Mouse (Mus musculus) embryonic facial prominence, embryonic 11.5 days (tissue): ENCODE data around the gene Ucp3. TPM values are rescaled to one million over a fixed set of nuclear protein-coding genes. Genes with fewer than 3 reads are reported as not detected.

Source experiments
- ATAC-seq: fragments of 200-750 bp; cut with Nextera tagmentation; replicated peaks from 2 replicates; pipeline ENCODE4 v1.8.0; 2017; ENCODE audit warnings: low read depth; ENCODE audit not compliant: insufficient number of reproducible peaks, low FRiP score, low TSS enrichment
- DNase-seq: peaks from one replicate; pipeline ENCODE4 v3.0.0-alpha.2; 2015; ENCODE audit warnings: low spot score
- H3K27ac ChIP-seq: fragments of 300-500 bp; sonication (generic); replicated peaks from 2 replicates; pipeline ENCODE4 v1.5.1; 2014; ENCODE audit warnings: mild to moderate bottlenecking, low read depth, low read length, control low read depth
- H3K27me3 ChIP-seq: fragments of 300-500 bp; sonication (generic); 2 replicates; pipeline ENCODE4 v1.6.1; 2014; ENCODE audit warnings: mild to moderate bottlenecking, low read length, moderate library complexity, mixed read lengths; ENCODE audit not compliant: control insufficient read depth, insufficient read depth
- H3K36me3 ChIP-seq: fragments of 300-500 bp; sonication (generic); replicated peaks from 2 replicates; pipeline ENCODE4 v1.6.1; 2014; ENCODE audit warnings: low read depth, mild to moderate bottlenecking, low read length, moderate library complexity, mixed read lengths; ENCODE audit not compliant: control insufficient read depth, insufficient read depth
- H3K4me1 ChIP-seq: fragments of 300-500 bp; sonication (generic); 2 replicates; pipeline ENCODE4 v1.6.1; 2014; ENCODE audit warnings: low read length, mixed read lengths; ENCODE audit not compliant: control insufficient read depth, insufficient read depth
- H3K4me2 ChIP-seq: fragments of 300-500 bp; sonication (generic); 2 replicates; pipeline ENCODE4 v1.6.1; 2014; ENCODE audit warnings: low read depth, mild to moderate bottlenecking, control low read depth, low read length, moderate library complexity
- H3K4me3 ChIP-seq: fragments of 300-500 bp; sonication (generic); 2 replicates; pipeline ENCODE4 v1.5.1; 2014; ENCODE audit warnings: low read depth, low read length, control low read depth
- H3K9ac ChIP-seq: fragments of 300-500 bp; sonication (generic); replicated peaks from 2 replicates; pipeline ENCODE4 v1.6.1; 2014; ENCODE audit warnings: mild to moderate bottlenecking, control low read depth, low read length
- H3K9me3 ChIP-seq: fragments of 300-500 bp; sonication (generic); replicated peaks from 2 replicates; pipeline ENCODE4 v1.6.1; 2016; ENCODE audit warnings: mild to moderate bottlenecking, low read length, inconsistent platforms, mixed read lengths; ENCODE audit not compliant: control insufficient read depth
- WGBS: fragments of 180-500 bp; shearing (Covaris S2); extraction: QIAGEN DNeasy Blood & Tissue Kit; methylation state at CpG from one replicate; pipeline ENCODE4 v1.1.7; 2014; 5-methylcytosine and 5-hydroxymethylcytosine counted together
- polyA plus RNA-seq: library from polyadenylated mRNA; unstranded; fragments of >200 nt; fragmentation: Nextera tagmentation; extraction: Ambion mirVana; gene quantifications from 2 replicates; pipeline ENCODE4 v1.2.1, GENCODE M21; 2014

Ucp3 gene
- polyA plus RNA-seq, 1 experiment from 2014 or later, result not detected

DNA sequence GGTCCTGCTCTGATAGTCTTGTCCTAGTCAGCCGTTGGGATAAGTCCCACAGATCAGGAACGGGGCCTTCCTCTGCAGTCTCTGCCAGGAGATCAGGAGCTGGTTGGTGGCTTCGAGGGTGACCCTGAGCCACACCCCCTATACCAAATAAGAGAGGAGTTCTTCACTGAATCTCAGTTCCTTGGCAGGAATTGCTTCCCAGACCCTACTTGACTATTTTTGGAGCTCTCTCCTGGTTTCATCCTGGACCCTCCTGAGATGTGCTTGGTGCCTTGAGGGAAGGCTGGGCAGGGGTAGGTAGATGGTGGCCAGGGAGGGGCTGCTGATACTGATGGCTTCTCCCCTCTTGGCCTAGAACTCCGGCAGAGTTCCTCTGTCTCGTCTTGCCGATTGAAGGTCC, 23.6 kb downstream of the Ucp3 start:
- WGBS, result 78% methylated on average over 6 of the region's 6 CpGs
- ATAC-seq (no peak), DNase-seq (no peak)
- Histone ChIP-seq H3K9me3 (no peaks in the 10 kb centered on the region), H3K9ac (no peak overlapping the region), H3K36me3 (peaks cover 3% of the 10 kb centered on the region; the same call in 1 of the 2 replicates), H3K4me3 (no peak overlapping the region), H3K27me3 (no peaks in the 10 kb centered on the region), H3K27ac (no peak overlapping the region), H3K4me1 (peaks cover 10% of the 10 kb centered on the region), H3K4me2 (no peak overlapping the region; the same call in 1 of the 2 replicates)

GRCm38 (mm10) chr7:100496791-100497190, 24.0 kb downstream of the Ucp3 start:
- peaks cover 3% of the 10 kb centered on the region; the same call in 1 of the 2 replicates for H3K36me3 ChIP-seq
- no peak overlapping the region for H3K27ac ChIP-seq
- no peak for ATAC-seq
- no peak overlapping the region for H3K4me3 ChIP-seq
- no peak overlapping the region for H3K4me2 ChIP-seq
- no peak overlapping the region for H3K9ac ChIP-seq
- H3K9me3 ChIP-seq, result no peaks in the 10 kb centered on the region
- no peak for DNase-seq
- WGBS, result 95% methylated on average over 9 of the region's 9 CpGs
- H3K27me3 ChIP-seq, result no peaks in the 10 kb centered on the region
- peaks cover 10% of the 10 kb centered on the region for H3K4me1 ChIP-seq

DNA sequence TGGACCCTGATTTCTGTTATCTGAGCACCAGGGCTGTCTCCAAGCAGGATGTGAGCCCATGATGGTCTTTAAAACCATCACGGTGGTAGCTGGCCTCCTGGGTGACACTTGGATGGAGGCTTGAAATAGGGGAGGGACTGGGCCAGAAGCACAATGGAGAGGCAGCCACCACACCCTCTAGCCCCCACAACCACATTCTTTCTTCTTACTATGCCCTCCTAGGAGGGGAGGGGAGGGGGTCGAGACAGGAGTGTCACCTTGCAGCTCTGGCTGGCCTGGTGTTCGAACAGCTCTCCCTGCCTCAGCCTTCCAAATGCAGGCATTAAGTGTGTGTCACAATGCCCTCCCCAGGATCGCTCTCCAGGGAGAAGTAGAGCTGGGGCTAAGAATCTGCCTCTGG, 24.6 kb downstream of the Ucp3 start:
- 91% methylated on average over 4 of the region's 4 CpGs for WGBS
- Histone ChIP-seq H3K27me3 (no peaks in the 10 kb centered on the region), H3K9ac (no peak overlapping the region), H3K4me2 (no peak overlapping the region), H3K4me3 (no peak overlapping the region), H3K27ac (no peak overlapping the region), H3K36me3 (peaks cover 3% of the 10 kb centered on the region; the same call in 1 of the 2 replicates), H3K9me3 (no peaks in the 10 kb centered on the region), H3K4me1 (peaks cover 10% of the 10 kb centered on the region)
- DNase-seq (no peak), ATAC-seq (no peak)

DNA sequence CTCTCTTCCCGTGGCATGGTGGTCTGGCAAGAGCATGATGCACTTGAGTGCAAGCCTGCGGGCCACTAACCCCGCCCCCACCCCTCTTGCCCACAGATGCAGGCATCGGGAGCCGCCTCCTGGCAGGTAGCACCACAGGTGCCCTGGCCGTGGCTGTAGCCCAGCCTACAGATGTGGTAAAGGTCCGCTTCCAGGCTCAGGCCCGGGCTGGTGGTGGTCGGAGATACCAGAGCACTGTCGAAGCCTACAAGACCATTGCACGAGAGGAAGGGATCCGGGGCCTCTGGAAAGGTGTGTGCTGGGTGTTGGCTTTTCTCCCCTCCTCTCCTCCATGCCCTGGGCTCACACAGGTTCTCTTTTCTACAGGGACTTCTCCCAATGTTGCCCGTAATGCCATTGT, 25.2 kb downstream of the Ucp3 start:
- H3K9me3 ChIP-seq, result no peaks in the 10 kb centered on the region
- H3K27me3 ChIP-seq, result no peaks in the 10 kb centered on the region
- 89% methylated on average over 13 of the region's 13 CpGs for WGBS
- no peak overlapping the region for H3K9ac ChIP-seq
- no peak overlapping the region for H3K27ac ChIP-seq
- H3K4me1 ChIP-seq, result peaks cover 7% of the 10 kb centered on the region
- ATAC-seq (no peak), DNase-seq (no peak)
- peaks cover 3% of the 10 kb centered on the region; the same call in 1 of the 2 replicates for H3K36me3 ChIP-seq
- no peak overlapping the region for H3K4me2 ChIP-seq
- no peak overlapping the region for H3K4me3 ChIP-seq

DNA sequence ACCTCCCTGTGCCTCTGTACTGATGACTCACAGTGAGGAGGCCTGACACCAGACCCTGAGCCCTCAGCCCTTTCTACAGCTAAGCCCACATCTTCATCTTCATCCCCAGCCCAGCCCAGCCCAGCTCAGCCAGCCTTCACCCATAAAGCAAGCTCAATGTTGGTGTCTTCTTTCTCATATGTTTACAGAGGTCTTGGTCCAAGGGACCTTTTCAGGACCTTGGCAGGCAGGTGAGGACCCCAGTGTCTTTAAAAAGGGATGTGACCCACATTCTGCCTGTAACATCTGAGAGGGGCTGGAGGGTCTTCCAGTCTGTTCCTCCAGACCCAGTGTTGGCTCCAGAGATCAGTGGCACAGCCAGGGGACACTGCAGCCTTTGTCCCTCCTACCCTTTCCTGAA, 26.7 kb downstream of the Ucp3 start:
- H3K9ac ChIP-seq, result no peak overlapping the region
- H3K36me3 ChIP-seq, result peaks cover 3% of the 10 kb centered on the region; the same call in 1 of the 2 replicates
- no peak overlapping the region for H3K4me2 ChIP-seq
- H3K27me3 ChIP-seq, result no peaks in the 10 kb centered on the region
- no peak overlapping the region for H3K4me3 ChIP-seq
- no peak overlapping the region for H3K27ac ChIP-seq
- no peaks in the 10 kb centered on the region for H3K9me3 ChIP-seq
- H3K4me1 ChIP-seq, result peaks cover 7% of the 10 kb centered on the region; the same call in 1 of the 2 replicates
- DNase-seq (no peak), ATAC-seq (no peak)

GRCm38 (mm10) chr7:100500276-100500977, 27.6 kb downstream of the Ucp3 start:
- peaks cover 3% of the 10 kb centered on the region; the same call in 1 of the 2 replicates for H3K36me3 ChIP-seq
- H3K4me2 ChIP-seq, result no peak overlapping the region
- no peak overlapping the region for H3K4me3 ChIP-seq
- no peaks in the 10 kb centered on the region for H3K27me3 ChIP-seq
- WGBS, result 75% methylated on average over 16 of the region's 16 CpGs
- H3K9ac ChIP-seq, result no peak overlapping the region
- H3K9me3 ChIP-seq, result no peaks in the 10 kb centered on the region
- no peak overlapping the region for H3K27ac ChIP-seq
- DNase-seq (no peak), ATAC-seq (no peak)
- H3K4me1 ChIP-seq, result peaks cover 4% of the 10 kb centered on the region; the same call in 1 of the 2 replicates

DNA sequence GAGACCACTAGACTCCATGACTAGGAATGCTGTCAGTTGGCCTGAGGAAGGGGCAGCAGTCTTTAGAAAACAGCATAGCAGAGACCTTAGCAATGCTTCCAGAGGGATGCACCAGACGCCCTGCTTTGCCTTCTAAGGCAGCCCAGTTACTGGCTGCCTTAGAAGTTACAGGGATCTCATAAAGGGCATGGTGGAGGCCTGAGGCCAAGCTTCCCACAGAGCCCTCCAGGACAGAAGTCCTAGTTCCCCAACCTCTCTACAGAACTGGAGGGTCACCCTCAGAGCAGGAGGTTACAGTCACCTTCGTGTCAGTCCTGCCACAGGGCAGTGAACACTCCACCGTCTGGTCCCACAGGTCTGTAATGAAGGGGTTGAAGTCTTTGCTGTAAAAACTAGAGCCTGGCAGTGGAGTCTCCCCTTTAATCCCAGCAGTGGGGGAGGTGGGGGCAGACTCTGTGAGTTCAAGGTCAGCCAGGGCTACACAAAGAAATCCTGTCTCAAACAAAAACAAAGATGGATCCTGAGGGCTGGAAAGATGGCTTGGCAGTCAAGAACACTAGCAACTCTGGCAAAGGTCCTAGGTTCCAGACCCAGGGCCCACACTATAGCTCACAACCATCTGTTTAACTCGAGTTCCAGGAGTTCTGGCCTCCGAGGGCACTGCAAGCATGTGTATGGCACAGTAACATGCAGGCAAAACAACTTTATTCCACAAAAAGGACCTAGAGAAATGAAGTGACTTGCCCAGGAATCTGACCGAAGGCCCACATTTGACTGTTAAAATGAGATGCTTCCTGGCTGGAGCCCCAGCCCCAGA, 28.4 kb downstream of the Ucp3 start:
- no peak overlapping the region for H3K27ac ChIP-seq
- DNase-seq (no peak), ATAC-seq (no peak)
- WGBS, result 71% methylated on average over 6 of the region's 6 CpGs
- no peak overlapping the region for H3K4me3 ChIP-seq
- H3K4me1 ChIP-seq, result no peaks in the 10 kb centered on the region
- H3K27me3 ChIP-seq, result no peaks in the 10 kb centered on the region
- no peaks in the 10 kb centered on the region for H3K9me3 ChIP-seq
- no peak overlapping the region for H3K9ac ChIP-seq
- H3K36me3 ChIP-seq, result peaks cover 3% of the 10 kb centered on the region; the same call in 1 of the 2 replicates
- H3K4me2 ChIP-seq, result no peak overlapping the region

GRCm38 (mm10) chr7:100501844-100502373, 29.1 kb downstream of the Ucp3 start:
- no peak for DNase-seq

More at GRCm38 (mm10) chr7:100501844-100502373, 29.1 kb downstream of the Ucp3 start:
- no peak overlapping the region for H3K9ac ChIP-seq
- H3K27ac ChIP-seq, result no peak overlapping the region
- H3K27me3 ChIP-seq, result no peaks in the 10 kb centered on the region
- 64% methylated on average over 2 of the region's 2 CpGs for WGBS
- peaks cover 3% of the 10 kb centered on the region; the same call in 1 of the 2 replicates for H3K36me3 ChIP-seq
- no peak overlapping the region for H3K4me3 ChIP-seq
- no peak for ATAC-seq
- H3K4me1 ChIP-seq, result no peaks in the 10 kb centered on the region
- no peak overlapping the region for H3K4me2 ChIP-seq
- H3K9me3 ChIP-seq, result no peaks in the 10 kb centered on the region
